Mouse (Mus musculus): ENCODE results near the gene Sgcd. TPM values are rescaled to one million over a fixed set of nuclear protein-coding genes. Genes with fewer than 3 reads are reported as not detected.
"Not testable (repeated sequence)": the region's sequence is repeated elsewhere in the genome, so short reads cannot be mapped to it uniquely, and the experiment has no call there.

Sgcd gene
- total and polyA plus RNA-seq, 2 experiments from 2014 or later: 2.5 to 25.4 TPM

DNA sequence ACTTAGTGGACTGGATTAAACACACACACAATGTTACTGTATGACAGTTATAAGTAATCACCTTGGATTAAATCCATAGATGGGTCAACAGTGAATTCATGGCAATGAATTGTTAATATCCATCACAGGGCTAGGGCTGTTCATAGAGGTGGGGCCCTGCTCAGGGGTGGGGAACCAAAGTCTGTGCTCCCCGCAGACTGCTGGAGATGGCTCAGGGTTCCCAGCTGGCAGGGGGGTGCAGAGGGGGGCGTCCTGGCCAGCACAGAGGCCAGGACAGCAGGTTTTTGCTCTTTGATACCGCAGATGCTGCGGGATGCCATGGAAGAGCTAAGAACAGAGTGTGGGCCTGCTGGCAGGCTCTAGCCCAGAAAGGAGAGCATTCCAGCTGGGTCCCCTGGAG lies 378.9 kb downstream of the Sgcd start:
- 78% methylated on average over 4 of the region's 4 CpGs for WGBS
- ATAC-seq (no peak), DNase-seq (no peak)
- no peaks in the 10 kb centered on the region for H3K27me3 ChIP-seq (ENCODE audit: insufficient read depth, low read length)
- H3K4me1 ChIP-seq (ENCODE audit: insufficient read depth): no peaks in the 10 kb centered on the region
- H3K27ac ChIP-seq (ENCODE audit: low read depth, low read length): no peak overlapping the region
- H3K9ac ChIP-seq: no peak overlapping the region
- H3K36me3 ChIP-seq (ENCODE audit: insufficient read depth): no peaks in the 10 kb centered on the region
- no peaks in the 10 kb centered on the region for H3K9me3 ChIP-seq (ENCODE audit: low read length)
- no peak for TF ChIP-seq CTCF (IDR thresholded peaks at IDR 0.05; ENCODE audit: low read depth)
- no peak overlapping the region for H3K4me3 ChIP-seq (ENCODE audit: low read depth, low read length)
- H3K4me2 ChIP-seq (ENCODE audit: low read depth): no peak overlapping the region

DNA sequence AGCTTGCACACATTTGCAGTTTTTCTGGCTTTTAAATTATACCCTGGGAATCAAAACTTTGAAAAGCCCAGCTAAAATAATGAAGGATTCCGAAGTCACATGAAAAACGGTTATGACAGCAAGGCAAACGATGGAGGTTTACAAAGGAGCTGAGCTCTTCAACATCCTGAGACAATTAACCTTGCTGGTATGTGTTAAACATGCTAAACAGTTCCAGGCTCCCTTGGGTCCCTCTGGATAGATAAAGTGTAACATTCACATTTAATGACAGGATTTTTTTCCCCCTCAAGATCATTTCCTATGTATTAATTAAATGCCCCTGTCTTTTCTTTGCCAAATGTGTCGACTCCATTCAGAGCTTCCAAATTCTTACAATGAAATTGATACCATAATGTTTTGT lies 414.1 kb downstream of the Sgcd start:
- Histone ChIP-seq H3K4me3 (ENCODE audit: low read depth, low read length) (no peak overlapping the region), H3K36me3 (ENCODE audit: insufficient read depth) (no peaks in the 10 kb centered on the region), H3K27me3 (ENCODE audit: insufficient read depth, low read length) (no peaks in the 10 kb centered on the region), H3K9me3 (ENCODE audit: low read length) (no peaks in the 10 kb centered on the region), H3K4me2 (ENCODE audit: low read depth) (no peak overlapping the region), H3K4me1 (ENCODE audit: insufficient read depth) (no peaks in the 10 kb centered on the region), H3K9ac (no peak overlapping the region), H3K27ac (ENCODE audit: low read depth, low read length) (no peak overlapping the region)
- ATAC-seq (no peak), DNase-seq (no peak)
- no peak for TF ChIP-seq CTCF (IDR thresholded peaks at IDR 0.05; ENCODE audit: low read depth)
- 49% methylated on average over 4 of the region's 4 CpGs for WGBS

DNA sequence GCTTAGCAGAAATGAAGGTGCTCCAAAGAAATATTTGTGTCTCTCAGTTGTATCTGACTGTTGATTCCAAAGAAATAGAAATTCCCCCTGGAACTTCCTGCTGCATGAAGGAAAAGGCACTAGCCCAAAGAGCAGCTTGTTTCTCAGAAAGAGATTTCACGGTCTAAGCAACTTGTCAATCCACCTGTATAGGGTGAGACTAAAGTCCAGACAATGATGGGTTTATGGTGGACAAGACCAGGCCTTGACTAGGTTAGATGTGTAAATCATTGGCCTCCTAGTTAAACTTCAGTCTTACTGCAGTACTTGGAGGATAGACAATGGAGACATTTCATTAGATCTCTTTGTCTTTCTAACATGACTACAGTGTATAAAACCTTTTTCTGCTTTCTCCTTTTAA lies 420.3 kb downstream of the Sgcd start:
- no peaks in the 10 kb centered on the region for H3K27me3 ChIP-seq (ENCODE audit: insufficient read depth, low read length)
- no peak for ATAC-seq
- H3K4me2 ChIP-seq (ENCODE audit: low read depth): no peak overlapping the region
- H3K27ac ChIP-seq (ENCODE audit: low read depth, low read length): no peak overlapping the region
- TF ChIP-seq CTCF (IDR thresholded peaks at IDR 0.05; ENCODE audit: low read depth): no peak
- H3K9ac ChIP-seq: no peak overlapping the region
- H3K36me3 ChIP-seq (ENCODE audit: insufficient read depth): no peaks in the 10 kb centered on the region
- H3K4me3 ChIP-seq (ENCODE audit: low read depth, low read length): no peak overlapping the region
- H3K9me3 ChIP-seq (ENCODE audit: low read length): no peaks in the 10 kb centered on the region
- 95% methylated on average over 1 of the region's 1 CpGs for WGBS
- no peak for DNase-seq
- no peaks in the 10 kb centered on the region for H3K4me1 ChIP-seq (ENCODE audit: insufficient read depth)

DNA sequence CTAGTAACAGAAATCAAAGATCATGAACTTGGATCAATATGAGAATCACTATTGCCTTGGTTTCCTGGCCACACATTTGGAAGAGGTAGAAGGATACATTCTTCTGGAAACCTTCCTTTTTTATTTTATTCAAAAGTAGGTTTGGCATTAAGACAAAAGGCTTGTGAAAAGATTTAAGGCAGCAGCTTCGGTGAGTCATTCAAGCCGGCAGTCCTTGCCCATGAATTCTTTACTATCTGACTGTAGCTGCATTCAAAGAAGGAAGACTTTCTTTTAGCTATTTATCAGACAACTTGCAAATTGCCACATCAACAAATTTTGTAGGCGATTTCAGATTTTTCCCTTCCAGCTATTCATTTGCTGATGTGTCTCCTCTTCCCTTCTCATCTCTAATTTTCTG lies 422.6 kb downstream of the Sgcd start:
- ATAC-seq: no peak
- DNase-seq: no peak
- Histone ChIP-seq H3K27ac (ENCODE audit: low read depth, low read length) (no peak overlapping the region), H3K9me3 (ENCODE audit: low read length) (no peaks in the 10 kb centered on the region), H3K4me3 (ENCODE audit: low read depth, low read length) (no peak overlapping the region), H3K36me3 (ENCODE audit: insufficient read depth) (no peaks in the 10 kb centered on the region), H3K4me2 (ENCODE audit: low read depth) (no peak overlapping the region), H3K9ac (no peak overlapping the region), H3K4me1 (ENCODE audit: insufficient read depth) (no peaks in the 10 kb centered on the region), H3K27me3 (ENCODE audit: insufficient read depth, low read length) (no peaks in the 10 kb centered on the region)
- TF ChIP-seq CTCF (IDR thresholded peaks at IDR 0.05; ENCODE audit: low read depth): no peak
- WGBS: 50% methylated on average over 3 of the region's 3 CpGs

DNA sequence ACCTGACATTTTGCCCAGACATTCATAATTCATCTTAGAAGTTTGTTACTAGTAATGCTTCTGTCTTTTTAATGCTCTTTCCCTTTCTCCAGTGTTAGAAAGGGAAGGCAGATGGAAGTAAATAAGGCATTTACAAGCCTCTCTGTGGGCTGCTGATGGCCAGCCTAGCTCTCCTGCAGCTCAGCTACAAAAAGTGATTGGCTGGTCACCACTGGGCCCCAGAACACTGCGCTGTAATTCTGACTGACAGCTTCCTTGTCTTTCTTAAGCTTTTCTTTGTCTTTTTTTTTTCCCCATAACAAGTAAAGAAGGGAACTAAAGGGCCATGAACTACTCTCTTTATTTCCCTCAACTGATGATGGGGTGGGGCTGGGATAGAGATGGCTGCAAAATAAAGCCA lies 463.9 kb downstream of the Sgcd start:
- Histone ChIP-seq H3K9ac (no peak overlapping the region), H3K4me1 (ENCODE audit: insufficient read depth) (no peaks in the 10 kb centered on the region), H3K4me3 (ENCODE audit: low read depth, low read length) (no peak overlapping the region), H3K4me2 (ENCODE audit: low read depth) (no peak overlapping the region), H3K36me3 (ENCODE audit: insufficient read depth) (no peaks in the 10 kb centered on the region), H3K27ac (ENCODE audit: low read depth, low read length) (no peak overlapping the region), H3K27me3 (ENCODE audit: insufficient read depth, low read length) (no peaks in the 10 kb centered on the region), H3K9me3 (ENCODE audit: low read length) (no peaks in the 10 kb centered on the region)
- DNase-seq: no peak
- TF ChIP-seq CTCF (IDR thresholded peaks at IDR 0.05; ENCODE audit: low read depth): no peak
- ATAC-seq: no peak
- WGBS: 3% methylated on average over 1 of the region's 1 CpGs

DNA sequence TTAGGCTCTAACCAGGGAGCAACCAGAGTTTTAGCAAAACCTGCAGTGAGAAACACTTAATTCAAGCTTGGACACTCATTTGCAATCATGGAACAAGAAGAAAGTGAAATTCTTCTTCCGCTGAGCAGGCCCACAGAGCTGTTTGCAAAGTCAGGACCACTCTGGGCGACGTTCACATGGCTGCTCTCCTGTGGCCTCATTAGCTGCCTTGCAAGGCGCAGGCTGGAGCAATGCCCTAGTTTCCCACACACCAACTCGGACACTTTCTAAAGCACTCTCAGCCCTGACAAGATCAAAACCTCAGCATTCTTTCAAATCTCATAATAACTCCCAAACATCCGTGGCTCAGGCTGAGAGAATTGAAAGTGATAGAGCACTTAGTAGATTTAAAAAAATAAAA lies 480.7 kb downstream of the Sgcd start:
- Histone ChIP-seq H3K36me3 (ENCODE audit: insufficient read depth) (no peaks in the 10 kb centered on the region), H3K9ac (no peak overlapping the region), H3K4me1 (ENCODE audit: insufficient read depth) (no peaks in the 10 kb centered on the region), H3K9me3 (ENCODE audit: low read length) (no peaks in the 10 kb centered on the region), H3K4me3 (ENCODE audit: low read depth, low read length) (no peak overlapping the region), H3K27me3 (ENCODE audit: insufficient read depth, low read length) (no peaks in the 10 kb centered on the region), H3K27ac (ENCODE audit: low read depth, low read length) (no peak overlapping the region), H3K4me2 (ENCODE audit: low read depth) (no peak overlapping the region)
- whole genome bisulfite sequencing: 55% methylated on average over 6 of the region's 6 CpGs
- no peak for TF ChIP-seq CTCF (IDR thresholded peaks at IDR 0.05; ENCODE audit: low read depth)
- no peak for ATAC-seq
- DNase-seq: no peak

DNA sequence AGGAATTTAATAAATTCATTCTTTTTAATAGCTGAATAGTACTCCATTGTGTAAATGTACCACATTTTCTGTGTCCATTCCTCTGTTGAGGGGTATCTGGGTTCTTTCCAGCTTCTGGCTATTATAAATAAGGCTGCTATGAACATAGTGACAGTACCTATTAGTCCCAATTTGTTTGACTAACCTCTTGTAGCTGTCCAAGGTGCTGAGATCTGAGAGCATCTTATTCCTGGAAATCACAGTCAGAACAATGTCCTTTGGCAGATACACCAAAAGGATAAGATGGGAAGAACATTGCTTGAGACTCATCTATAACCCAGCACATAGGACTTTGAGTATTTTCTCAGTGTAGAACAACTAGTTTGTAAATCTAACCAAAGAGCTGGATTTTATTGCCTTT lies 485.5 kb downstream of the Sgcd start:
- not testable (repeated sequence) for H3K4me2 ChIP-seq (ENCODE audit: low read depth); H3K4me1 ChIP-seq (ENCODE audit: insufficient read depth); H3K27me3 ChIP-seq (ENCODE audit: insufficient read depth, low read length); H3K36me3 ChIP-seq (ENCODE audit: insufficient read depth); H3K9me3 ChIP-seq (ENCODE audit: low read length); ATAC-seq; H3K27ac ChIP-seq (ENCODE audit: low read depth, low read length); H3K4me3 ChIP-seq (ENCODE audit: low read depth, low read length); H3K9ac ChIP-seq; DNase-seq
